Mouse (Mus musculus): Measurements from ENCODE around the gene Ncf1.

The Ncf1 gene

GRCm38 (mm10) chr5:134229391-134229790 is at the start of gene Ncf1:
Gene Ncf1 (minus strand): TSS chr5:134229625.
- DNase-seq (ENCODE audit: low spot score): no peak

GRCm38 (mm10) chr5:134277109-134277508 is 47.7 kb upstream of the Ncf1 start:
- DNase-seq (ENCODE audit: low spot score): no peak

DNA sequence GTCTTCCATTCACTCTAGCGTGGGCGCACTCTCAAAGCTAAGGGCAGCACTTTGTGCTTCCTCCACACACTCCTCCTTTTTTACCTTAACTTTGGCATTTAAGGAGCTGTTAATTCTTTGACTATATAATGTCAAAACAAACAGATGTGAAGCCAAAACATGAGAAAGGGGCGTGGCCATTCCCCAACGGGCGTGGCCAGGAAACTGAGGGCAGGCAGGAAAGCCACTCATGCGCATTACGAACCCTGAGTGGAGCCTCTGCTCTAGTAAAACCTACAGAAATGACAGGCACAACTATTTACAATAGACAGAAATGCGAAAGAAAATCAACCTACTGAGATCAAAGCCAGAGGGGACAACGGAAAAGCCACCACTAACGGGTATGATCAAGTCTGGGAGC is 46.1 kb upstream of the Ncf1 start:
- no peak for DNase-seq (ENCODE audit: low spot score)

DNA sequence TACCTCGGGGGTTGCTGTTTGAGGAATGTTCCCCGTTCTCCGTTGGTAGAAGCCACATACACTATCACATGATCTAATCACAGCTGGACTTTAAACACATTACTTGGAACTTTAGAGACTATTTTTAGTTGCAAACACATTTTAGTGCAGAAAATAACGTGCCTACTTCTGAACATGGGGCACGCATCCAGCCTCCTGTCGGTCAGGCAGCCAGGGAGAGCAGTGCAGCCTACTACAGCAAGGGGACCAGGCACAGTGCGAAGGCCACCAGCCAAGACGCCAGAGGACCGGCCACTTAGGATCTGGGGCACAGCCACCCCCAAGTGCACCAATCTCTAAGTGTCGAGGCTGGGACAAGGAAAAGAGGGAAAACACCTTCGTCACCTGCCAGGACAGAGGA is 45.6 kb upstream of the Ncf1 start:
- DNase-seq (ENCODE audit: low spot score): no peak

DNA sequence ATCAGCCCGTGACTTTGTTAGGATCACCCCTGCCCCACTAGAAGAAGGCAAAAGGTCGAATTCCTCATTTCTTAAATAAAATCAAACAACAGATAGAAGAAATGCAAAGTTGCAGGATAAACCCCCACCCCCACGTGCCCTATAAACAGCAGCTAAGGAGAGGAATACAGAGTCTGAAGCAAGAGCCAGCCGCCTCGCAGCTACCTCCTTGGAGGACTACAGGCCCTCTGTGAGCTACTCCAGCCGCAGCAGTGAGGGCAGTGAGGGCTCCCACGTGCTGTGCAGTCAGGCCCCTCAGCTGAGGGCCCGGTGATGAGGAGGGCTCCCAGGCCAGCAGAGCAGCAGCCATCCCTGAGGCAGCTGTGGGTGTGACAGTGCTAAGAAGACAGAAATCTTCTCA is 44.3 kb upstream of the Ncf1 start:
- DNase-seq (ENCODE audit: low spot score): no peak

- no peak for DNase-seq (ENCODE audit: low spot score)
Observed at GRCm38 (mm10) chr5:134272761-134273160, 43.3 kb upstream of the Ncf1 start.

- no peak for DNase-seq (ENCODE audit: low spot score)
Observed at GRCm38 (mm10) chr5:134271421-134271820, 42.0 kb upstream of the Ncf1 start.

DNA sequence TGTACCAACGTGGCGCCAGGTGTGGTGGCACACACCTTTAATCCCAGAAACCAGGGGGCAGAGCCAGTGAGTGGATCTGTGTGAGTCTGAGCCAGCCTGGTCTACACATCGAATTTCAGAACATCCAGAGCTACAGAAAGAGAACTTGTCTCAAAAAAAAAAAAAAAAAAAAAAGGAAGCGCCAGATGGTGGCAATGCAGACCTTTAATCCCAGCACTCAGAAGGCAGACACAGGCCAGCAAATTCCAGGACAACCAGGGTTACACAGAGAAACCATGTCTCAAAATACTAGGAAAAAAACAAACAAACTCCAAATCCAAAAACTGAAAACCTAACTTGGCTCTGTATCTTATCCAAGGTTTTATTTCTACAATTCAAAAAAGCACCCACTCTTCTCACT is 41.1 kb upstream of the Ncf1 start:
- DNase-seq (ENCODE audit: low spot score): no peak

DNA sequence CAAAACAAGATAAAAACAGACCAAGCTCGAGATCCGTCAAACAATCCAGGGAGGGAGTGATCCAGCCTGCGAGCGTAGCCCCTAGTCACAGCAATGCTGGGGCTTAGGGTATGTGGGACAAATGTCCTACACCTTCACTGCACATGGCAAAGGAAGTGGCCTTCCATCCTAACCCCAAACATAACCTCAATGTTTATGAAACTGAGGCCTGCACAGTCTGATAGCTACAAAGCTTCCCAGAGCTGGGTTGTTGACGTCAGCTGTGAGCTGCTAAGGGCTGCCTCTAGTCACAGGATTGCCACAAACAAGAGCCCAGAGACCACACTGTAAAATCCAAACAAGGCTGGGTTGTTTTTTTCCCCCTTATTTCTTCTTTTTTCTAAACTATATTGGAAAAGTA is 40.3 kb upstream of the Ncf1 start:
- no peak for DNase-seq (ENCODE audit: low spot score)

DNA sequence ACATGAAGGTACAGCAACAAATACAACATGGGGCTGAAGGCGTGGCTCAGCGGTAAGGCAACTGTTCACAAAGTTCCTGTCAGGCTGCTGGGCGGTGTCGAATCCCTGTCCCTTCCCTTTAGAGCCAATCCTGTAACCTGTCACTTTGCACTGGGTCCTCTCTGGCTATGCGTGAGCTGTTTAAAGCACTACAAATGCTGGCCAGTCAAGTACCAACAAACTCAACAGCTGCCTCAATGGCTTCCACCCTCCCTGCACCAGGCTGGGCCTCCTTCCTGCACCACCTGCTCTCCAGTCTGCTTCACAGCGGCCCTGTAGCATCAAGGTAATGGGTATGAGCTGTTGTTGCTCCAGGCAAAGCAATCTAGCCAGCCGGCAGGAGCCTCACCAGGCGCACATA is 39.3 kb upstream of the Ncf1 start:
- DNase-seq (ENCODE audit: low spot score): no peak

DNA sequence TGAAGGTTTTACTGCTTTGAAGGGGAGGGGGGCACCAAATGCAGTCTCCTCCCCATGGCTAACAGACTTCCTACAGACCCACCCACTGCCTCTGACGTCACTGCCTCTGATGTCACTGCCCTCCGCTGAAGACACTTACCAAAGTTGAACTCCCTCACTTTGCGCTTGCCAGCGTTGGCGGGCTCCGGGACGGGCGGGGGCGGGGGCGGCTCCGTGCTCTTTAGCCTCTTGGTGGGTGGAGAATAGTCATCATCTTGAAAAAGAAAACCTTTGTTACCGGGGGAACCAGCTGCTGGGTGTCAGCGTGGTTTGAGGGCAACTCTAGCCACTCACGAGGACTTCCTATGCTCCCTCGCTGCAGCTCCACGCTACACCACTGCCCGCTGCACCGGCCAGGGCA is 37.0 kb upstream of the Ncf1 start:
- DNase-seq (ENCODE audit: low spot score): no peak

DNA sequence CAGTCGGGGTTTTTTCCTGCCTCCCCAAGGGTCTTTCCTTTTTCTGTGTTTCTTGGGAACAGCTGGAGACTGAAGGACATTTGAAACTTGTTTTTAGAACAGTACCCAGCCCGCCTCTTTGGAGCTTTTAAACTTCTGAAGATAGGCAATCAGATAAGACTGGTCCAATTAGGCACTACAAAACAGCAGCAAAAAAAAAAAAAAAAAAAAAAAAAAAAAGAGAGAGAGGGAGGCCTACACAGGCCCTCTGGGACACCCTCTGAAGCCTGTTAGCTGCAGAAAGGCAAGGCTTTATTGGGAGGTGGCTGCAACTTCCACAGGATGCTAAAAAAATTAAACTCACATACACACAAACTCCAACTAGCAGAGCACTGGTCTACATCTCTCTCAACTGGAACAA is 36.5 kb upstream of the Ncf1 start:
- DNase-seq (ENCODE audit: low spot score): no peak

DNA sequence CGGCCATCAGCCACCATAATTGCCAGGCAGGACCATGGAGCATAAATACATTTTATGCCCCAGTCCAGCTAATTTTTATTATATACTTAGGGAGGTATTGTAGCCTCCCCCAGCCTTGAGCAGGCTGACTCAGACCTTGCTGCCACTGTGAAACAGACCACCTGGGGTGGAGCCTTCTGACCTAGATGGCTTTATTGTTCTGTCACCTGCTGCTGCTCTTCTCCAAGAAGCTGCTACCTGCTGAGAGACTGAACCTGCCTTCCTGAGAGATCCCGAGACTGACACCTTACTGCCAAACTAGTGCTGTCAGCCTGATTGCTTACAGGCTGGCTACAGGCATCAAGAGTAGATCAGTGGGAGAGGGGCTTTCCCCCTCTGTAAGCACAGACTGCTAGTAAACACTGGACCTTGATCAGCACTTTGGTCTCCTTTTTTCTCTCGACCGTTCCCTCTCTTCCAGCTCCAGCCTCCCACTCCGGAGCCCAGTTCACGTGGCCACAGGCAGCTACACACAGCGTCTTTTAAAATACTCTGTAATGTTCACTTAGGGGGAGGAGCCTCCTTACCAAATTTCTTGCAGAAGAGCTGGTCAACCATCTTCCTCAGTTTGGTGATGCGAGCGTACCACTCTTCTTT is 30.7 kb upstream of the Ncf1 start:
- no peak for DNase-seq (ENCODE audit: low spot score)

DNA sequence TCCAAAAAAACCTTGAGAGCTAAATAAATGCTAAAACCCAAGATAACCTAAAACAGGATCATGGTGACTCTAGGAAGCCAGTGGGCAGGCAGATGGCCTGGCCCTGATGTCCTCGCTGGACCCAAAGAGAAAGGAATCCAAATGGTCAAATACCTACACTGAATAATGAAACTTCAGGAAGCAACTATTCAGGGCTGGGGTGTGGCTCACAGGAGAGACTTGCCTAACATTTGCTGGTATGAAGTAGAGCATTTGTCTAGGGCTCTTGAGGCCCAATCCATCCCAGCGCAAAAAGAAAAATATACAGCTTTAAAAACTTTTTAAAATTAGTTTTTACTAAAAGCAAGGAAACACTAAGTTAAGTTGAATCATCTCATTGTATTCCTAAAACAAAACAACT is 29.5 kb upstream of the Ncf1 start:
- no peak for DNase-seq (ENCODE audit: low spot score)

GRCm38 (mm10) chr5:134258395-134258794 is 29.0 kb upstream of the Ncf1 start:
- DNase-seq (ENCODE audit: low spot score): no peak

DNA sequence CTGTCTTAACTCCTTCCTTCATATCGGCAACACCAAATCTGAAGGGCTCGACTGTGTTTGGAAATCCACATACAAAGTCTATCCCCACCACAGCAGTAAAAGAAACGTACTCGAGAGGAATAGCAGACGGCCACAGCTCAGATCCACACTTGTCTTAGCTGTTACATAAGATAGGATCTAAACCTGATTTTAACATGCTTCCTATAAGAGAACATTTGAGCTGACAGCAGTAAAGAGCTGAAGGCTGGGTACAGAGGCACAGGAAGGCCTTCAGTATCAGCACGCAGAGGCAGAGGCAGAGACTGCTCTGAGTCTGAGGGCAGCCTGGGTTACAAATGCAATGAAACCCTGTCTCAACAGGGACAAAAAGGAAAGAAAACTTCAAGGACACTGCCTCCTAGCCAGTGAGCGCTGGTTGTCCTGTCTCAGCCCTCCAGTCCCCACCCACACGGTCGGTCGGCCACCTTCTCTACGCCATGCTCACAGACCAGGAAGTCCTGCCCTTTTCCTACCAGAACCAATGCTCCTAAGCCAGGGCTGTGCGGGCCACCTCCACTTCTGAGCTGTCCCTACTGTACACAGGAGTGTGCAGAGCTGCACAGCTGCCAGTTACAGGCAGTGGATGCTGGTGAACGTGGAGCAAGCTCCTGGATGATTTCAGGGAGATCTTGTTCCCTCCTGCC is 28.1 kb upstream of the Ncf1 start:
- DNase-seq (ENCODE audit: low spot score): no peak

- no peak for DNase-seq (ENCODE audit: low spot score)
Observed at GRCm38 (mm10) chr5:134255294-134255693, 25.9 kb upstream of the Ncf1 start.

GRCm38 (mm10) chr5:134253806-134254205 is 24.4 kb upstream of the Ncf1 start:
- no peak for DNase-seq (ENCODE audit: low spot score)

DNA sequence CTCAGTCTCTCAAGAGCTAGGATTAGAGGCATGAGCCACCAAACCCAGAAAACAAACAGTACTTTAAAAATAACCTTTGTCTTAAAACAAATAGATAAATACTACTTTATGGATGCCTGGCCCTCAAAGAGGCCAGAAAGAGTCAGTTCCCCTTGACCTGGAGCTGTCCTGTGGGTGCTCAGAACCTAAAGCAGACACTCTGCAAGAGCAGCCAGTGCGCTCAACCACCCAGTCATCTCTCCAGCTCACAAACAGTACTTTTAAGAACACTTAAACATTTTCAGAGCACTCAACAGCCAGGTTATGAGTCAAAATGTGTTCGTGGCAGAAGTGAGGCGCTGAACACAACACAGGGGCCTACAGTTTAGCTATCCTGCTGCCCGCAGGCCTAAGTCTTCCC is 21.7 kb upstream of the Ncf1 start:
- no peak for DNase-seq (ENCODE audit: low spot score)

DNA sequence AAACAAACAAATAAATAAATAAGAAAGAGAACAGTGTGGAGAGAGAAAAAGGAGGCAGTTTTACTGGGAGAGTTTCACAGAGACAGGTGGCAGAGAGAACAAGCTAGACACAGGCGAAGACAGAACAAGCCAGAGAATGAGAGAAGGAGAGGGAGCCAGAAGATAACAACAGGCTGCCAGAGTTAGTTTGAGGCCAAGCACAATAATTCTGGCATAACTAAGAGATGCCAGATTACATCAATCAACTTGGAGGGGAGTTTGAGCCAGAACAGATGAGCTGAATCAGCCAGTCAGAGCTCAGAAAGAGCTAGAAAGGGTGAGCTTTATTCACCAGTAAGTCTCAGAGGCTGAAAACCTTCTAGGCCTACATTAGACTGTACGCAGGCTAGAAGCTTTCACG is 21.2 kb upstream of the Ncf1 start:
- DNase-seq (ENCODE audit: low spot score): no peak

- DNase-seq (ENCODE audit: low spot score): no peak
Observed at GRCm38 (mm10) chr5:134249245-134249649, 19.8 kb upstream of the Ncf1 start.

DNA sequence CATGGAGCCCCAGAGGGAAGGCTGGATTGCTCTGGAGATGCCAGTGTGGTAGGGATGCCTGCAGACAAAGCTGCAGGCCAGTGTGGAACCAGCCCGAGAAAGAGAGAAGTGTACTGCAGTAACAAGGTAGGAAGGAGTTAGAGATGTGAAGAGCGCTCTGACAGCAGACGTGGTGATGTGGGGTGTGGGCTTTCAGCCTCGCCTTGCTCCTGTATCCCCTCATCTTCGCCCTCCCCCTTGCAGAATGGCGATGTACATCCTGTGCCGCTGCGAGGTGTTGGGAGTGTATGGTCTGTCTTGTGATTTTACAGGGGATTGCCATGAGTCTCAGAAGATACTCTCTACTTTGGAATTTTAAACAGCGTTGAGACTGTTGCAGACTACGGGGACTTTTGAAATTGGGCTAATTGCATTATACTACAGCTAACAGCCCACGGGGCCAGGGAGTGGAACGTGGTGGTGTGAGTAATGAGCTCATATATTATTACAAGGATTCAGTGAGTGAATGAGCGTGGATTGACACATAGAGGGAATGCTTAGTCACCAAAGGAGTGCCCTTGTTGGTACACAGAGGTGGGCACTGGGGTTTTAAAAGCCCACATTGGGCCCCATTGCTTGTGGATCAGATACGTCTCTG is 19.3 kb upstream of the Ncf1 start:
- DNase-seq (ENCODE audit: low spot score): no peak

DNA sequence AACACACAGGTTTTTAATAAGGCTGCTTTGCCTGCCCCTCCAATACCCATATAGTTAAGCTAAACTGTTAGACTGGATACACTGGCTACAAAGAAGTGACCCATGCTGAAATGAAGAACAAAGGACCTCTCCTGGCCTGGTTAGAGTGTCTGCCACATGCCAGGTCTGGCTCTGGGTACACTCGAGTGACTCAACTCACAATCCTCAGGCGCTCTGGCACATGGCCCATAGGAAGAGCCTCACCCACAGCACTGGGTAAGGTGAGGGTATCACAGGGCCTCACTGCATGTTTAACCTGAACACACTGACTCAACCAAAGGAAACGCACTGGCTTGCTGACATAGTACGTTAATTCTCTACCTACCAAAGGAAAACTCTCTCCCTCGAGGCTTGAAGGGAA is 16.7 kb upstream of the Ncf1 start:
- DNase-seq (ENCODE audit: low spot score): no peak

DNA sequence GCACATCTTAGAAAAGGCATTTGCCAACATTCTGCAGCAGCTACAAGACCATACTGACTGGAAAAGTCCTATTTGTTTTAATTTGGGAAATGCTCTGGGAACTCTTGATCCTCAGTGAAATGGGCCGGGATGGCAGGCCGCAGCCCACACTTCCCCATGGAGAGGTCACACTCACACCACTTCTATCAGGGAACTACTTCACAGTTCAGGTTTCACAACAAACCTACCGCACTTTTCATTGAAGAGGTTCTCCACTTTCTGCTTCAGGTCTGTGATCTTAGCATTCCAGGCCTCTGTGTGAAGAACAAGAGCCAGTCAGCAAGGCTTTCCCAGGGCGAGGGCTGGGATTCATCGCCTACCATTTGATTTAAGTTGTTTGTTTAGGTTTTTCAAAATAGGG is 15.5 kb upstream of the Ncf1 start:
- no peak for DNase-seq (ENCODE audit: low spot score)

Measured in urinary bladder, postnatal 10 days (tissue).